Mouse (Mus musculus) C2C12 (cell line): ENCODE measurements around the gene Gdpd1.

Source experiments
- CEBPB ChIP-seq: IDR thresholded peaks from one replicate; pipeline ENCODE4 v1.6.1; 2011; ENCODE audit warnings: low read depth, mild to moderate bottlenecking, control low read depth, moderate library complexity
- CTCF ChIP-seq: IDR thresholded peaks from one replicate; pipeline ENCODE4 v1.5.1; 2011; ENCODE audit not compliant: control insufficient read depth, insufficient read depth, insufficient read length
- FOSL1 ChIP-seq: IDR thresholded peaks from one replicate; pipeline ENCODE4 v1.8.0; 2011; ENCODE audit warnings: mild to moderate bottlenecking, low read length; ENCODE audit not compliant: poor library complexity, insufficient read depth, severe bottlenecking
- MAX ChIP-seq: IDR thresholded peaks from one replicate; pipeline ENCODE4 v1.6.1; 2011; ENCODE audit warnings: mild to moderate bottlenecking, control low read depth
- MYOG ChIP-seq: IDR thresholded peaks from one replicate; pipeline ENCODE4 v1.6.1; 2011; ENCODE audit not compliant: control insufficient read depth, insufficient read length; ENCODE audit errors: extremely low read depth

DNA sequence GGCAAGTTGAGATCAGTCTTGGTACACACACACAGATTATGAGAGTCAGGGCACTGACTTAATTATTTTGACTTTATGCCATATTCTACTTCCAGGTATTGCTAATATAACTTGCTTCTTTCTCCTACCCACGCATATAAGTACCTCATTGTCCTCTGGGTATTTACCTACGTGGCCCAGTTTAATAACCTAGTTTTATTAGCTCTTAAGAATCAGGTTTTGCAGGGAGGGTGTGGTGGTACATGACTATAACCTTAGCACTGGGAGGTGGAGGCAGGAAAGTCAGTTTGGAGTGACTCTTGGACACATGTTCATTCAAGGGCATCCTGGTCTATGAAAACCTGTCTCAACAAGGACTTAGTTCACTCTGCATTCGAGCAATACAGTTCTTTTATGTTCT lies 11.8 kb downstream of the Gdpd1 start:
- TF ChIP-seq FOSL1 (no peak), CTCF (no peak), MYOG (no peak), MAX (no peak), CEBPB (no peak)
